Mouse (Mus musculus) stomach, embryonic 15.5 days (tissue): Measurements from ENCODE around the gene Kantr. TPM values are rescaled to one million over a fixed set of nuclear protein-coding genes. Genes with fewer than 3 reads are reported as not detected.
"Not testable (repeated sequence)": the region's sequence is repeated elsewhere in the genome, so short reads cannot be mapped to it uniquely, and the experiment has no call there.

Experiments
- ATAC-seq: fragments of 200-750 bp; cut with Nextera tagmentation; 2 replicates; pipeline ENCODE4 v1.8.0; 2017; ENCODE audit warnings: low read depth, moderate number of reproducible peaks, moderate TSS enrichment; ENCODE audit not compliant: insufficient read depth, low FRiP score
- H3K27ac ChIP-seq: fragments of 300-500 bp; sonication (generic); 2 replicates; pipeline ENCODE4 v1.5.1; 2015; ENCODE audit warnings: mild to moderate bottlenecking, inconsistent platforms
- H3K27me3 ChIP-seq: fragments of 300-500 bp; sonication (generic); replicated peaks from 2 replicates; pipeline ENCODE4 v1.6.1; 2015; ENCODE audit warnings: inconsistent platforms
- H3K36me3 ChIP-seq: fragments of 300-500 bp; sonication (generic); 2 replicates; pipeline ENCODE4 v1.6.1; 2015; ENCODE audit warnings: inconsistent platforms
- H3K4me1 ChIP-seq: fragments of 300-500 bp; sonication (generic); 2 replicates; pipeline ENCODE4 v1.6.1; 2015; ENCODE audit warnings: inconsistent platforms
- H3K4me2 ChIP-seq: fragments of 300-500 bp; sonication (generic); 2 replicates; pipeline ENCODE4 v1.6.1; 2015; ENCODE audit warnings: mild to moderate bottlenecking, inconsistent platforms
- H3K4me3 ChIP-seq: fragments of 300-500 bp; sonication (generic); replicated peaks from 2 replicates; pipeline ENCODE4 v1.5.1; 2015; ENCODE audit warnings: inconsistent platforms
- H3K9ac ChIP-seq: fragments of 300-500 bp; sonication (generic); 2 replicates; pipeline ENCODE4 v1.6.1; 2015; ENCODE audit warnings: inconsistent platforms
- H3K9me3 ChIP-seq: fragments of 300-500 bp; sonication (generic); 2 replicates; pipeline ENCODE4 v1.6.1; 2016; ENCODE audit warnings: inconsistent platforms
- WGBS: fragments of 180-500 bp; shearing (Covaris S2); methylation state at CpG from one replicate; pipeline ENCODE4 v1.1.7; 2015; 5-methylcytosine and 5-hydroxymethylcytosine counted together
- polyA plus RNA-seq: library from polyadenylated mRNA; unstranded; fragments of >200 nt; fragmentation: Nextera tagmentation; extraction: Ambion mirVana; gene quantifications from 2 replicates; pipeline ENCODE4 v1.2.1, GENCODE M21; 2015

Kantr gene
- polyA plus RNA-seq, 1 experiment from 2014 or later, result 15.7 TPM

- WGBS, result 13% methylated on average over 33 of the region's 33 CpGs
Measured at GRCm38 (mm10) chrX:152336546-152337332, 9.4 kb upstream of the Kantr start.

GRCm38 (mm10) chrX:152336123-152336522 is 8.8 kb upstream of the Kantr start:
- not testable (repeated sequence) for H3K4me1 ChIP-seq, H3K27ac ChIP-seq, H3K9ac ChIP-seq, H3K9me3 ChIP-seq, H3K36me3 ChIP-seq, H3K27me3 ChIP-seq
- Histone ChIP-seq H3K4me3 (peak overlapping the region; percentile 27; the same call in 1 of the 2 replicates), H3K4me2 (peak overlapping the region; percentile 46)
- 35% methylated on average over 4 of the region's 4 CpGs for WGBS
- 0 out of 2 replicates have a peak, but pooled peaks have one; percentile 8 for ATAC-seq

More at GRCm38 (mm10) chrX:152336546-152337332, 9.4 kb upstream of the Kantr start:
- H3K4me2 ChIP-seq, result peak overlapping the region; percentile 46
- no peaks in the 10 kb centered on the region for H3K4me1 ChIP-seq
- H3K36me3 ChIP-seq, result no peaks in the 10 kb centered on the region
- peak overlapping the region; percentile 91 for H3K27ac ChIP-seq
- H3K9me3 ChIP-seq, result no peaks in the 10 kb centered on the region
- ATAC-seq, result peak; percentile 99
- H3K9ac ChIP-seq, result peak overlapping the region; percentile 16; the same call in 1 of the 2 replicates
- H3K4me3 ChIP-seq, result peak overlapping the region; percentile 27
- 0 out of 2 replicates have a peak, but pooled peaks cover 11% of the 10 kb centered on the region for H3K27me3 ChIP-seq

GRCm38 (mm10) chrX:152329400-152329799 is 2.1 kb upstream of the Kantr start:
- not testable (repeated sequence) for H3K4me1 ChIP-seq

GRCm38 (mm10) chrX:152327689-152328052 is 376 bp upstream of the Kantr start:
- Histone ChIP-seq H3K27me3 (no peaks in the 10 kb centered on the region; the same call in 1 of the 2 replicates), H3K9me3 (no peaks in the 10 kb centered on the region), H3K9ac (no peak overlapping the region), H3K36me3 (no peaks in the 10 kb centered on the region), H3K4me1 (no peaks in the 10 kb centered on the region), H3K27ac (peak overlapping the region; percentile 51; the same call in 1 of the 2 replicates), H3K4me3 (peak overlapping the region; percentile 57), H3K4me2 (peak overlapping the region; percentile 64)
- ATAC-seq, result 0 out of 2 replicates have a peak, but pooled peaks have one; percentile 20
- whole genome bisulfite sequencing, result 20% methylated on average over 8 of the region's 8 CpGs

More at GRCm38 (mm10) chrX:152329400-152329799, 2.1 kb upstream of the Kantr start:
- not testable (repeated sequence) for ATAC-seq, H3K27me3 ChIP-seq, H3K9me3 ChIP-seq, H3K36me3 ChIP-seq, H3K4me2 ChIP-seq, H3K4me3 ChIP-seq, H3K27ac ChIP-seq, H3K9ac ChIP-seq

GRCm38 (mm10) chrX:152323584-152323983 is 3.7 kb downstream of the Kantr start:
- no peaks in the 10 kb centered on the region for H3K36me3 ChIP-seq
- no peak overlapping the region for H3K4me2 ChIP-seq
- no peak overlapping the region for H3K9ac ChIP-seq
- H3K27me3 ChIP-seq, result no peaks in the 10 kb centered on the region; the same call in 1 of the 2 replicates
- H3K27ac ChIP-seq, result no peak overlapping the region
- H3K4me1 ChIP-seq, result no peaks in the 10 kb centered on the region
- WGBS, result 93% methylated on average over 1 of the region's 1 CpGs
- ATAC-seq, result no peak
- H3K9me3 ChIP-seq, result no peaks in the 10 kb centered on the region
- H3K4me3 ChIP-seq, result no peak overlapping the region

- WGBS, result 36% methylated on average over 2 of the region's 2 CpGs
- H3K36me3 ChIP-seq, result no peaks in the 10 kb centered on the region
- H3K4me2 ChIP-seq, result no peak overlapping the region
- H3K9me3 ChIP-seq, result no peaks in the 10 kb centered on the region
- no peak overlapping the region for H3K9ac ChIP-seq
- H3K4me3 ChIP-seq, result no peak overlapping the region
- no peak overlapping the region for H3K27ac ChIP-seq
- H3K27me3 ChIP-seq, result no peaks in the 10 kb centered on the region; the same call in 1 of the 2 replicates
- no peak for ATAC-seq
- H3K4me1 ChIP-seq, result no peaks in the 10 kb centered on the region
Measured at GRCm38 (mm10) chrX:152322776-152323175, 4.5 kb downstream of the Kantr start.

GRCm38 (mm10) chrX:152320535-152320934 is 6.8 kb downstream of the Kantr start:
- Histone ChIP-seq H3K4me2 (no peak overlapping the region), H3K27me3 (no peaks in the 10 kb centered on the region; the same call in 1 of the 2 replicates), H3K4me3 (no peak overlapping the region), H3K36me3 (no peaks in the 10 kb centered on the region), H3K4me1 (no peaks in the 10 kb centered on the region), H3K9me3 (no peaks in the 10 kb centered on the region), H3K9ac (no peak overlapping the region), H3K27ac (no peak overlapping the region)
- no peak for ATAC-seq
- 62% methylated on average over 4 of the region's 4 CpGs for WGBS

- Histone ChIP-seq H3K9me3 (no peaks in the 10 kb centered on the region), H3K4me3 (no peak overlapping the region), H3K4me1 (no peaks in the 10 kb centered on the region), H3K27ac (no peak overlapping the region), H3K4me2 (no peak overlapping the region), H3K27me3 (no peaks in the 10 kb centered on the region; the same call in 1 of the 2 replicates), H3K9ac (no peak overlapping the region), H3K36me3 (no peaks in the 10 kb centered on the region)
- WGBS, result 55% methylated on average over 2 of the region's 2 CpGs
- peak; percentile 78; the same call in 1 of the 2 replicates for ATAC-seq
Measured at GRCm38 (mm10) chrX:152307942-152308341, 19.4 kb downstream of the Kantr start.

GRCm38 (mm10) chrX:152307371-152307770 is 19.9 kb downstream of the Kantr start:
- H3K27ac ChIP-seq, result no peak overlapping the region
- H3K9ac ChIP-seq, result no peak overlapping the region
- H3K36me3 ChIP-seq, result no peaks in the 10 kb centered on the region
- H3K4me3 ChIP-seq, result no peak overlapping the region
- H3K9me3 ChIP-seq, result no peaks in the 10 kb centered on the region
- ATAC-seq, result peak; percentile 92
- no peak overlapping the region for H3K4me2 ChIP-seq
- H3K4me1 ChIP-seq, result no peaks in the 10 kb centered on the region
- no peaks in the 10 kb centered on the region; the same call in 1 of the 2 replicates for H3K27me3 ChIP-seq

GRCm38 (mm10) chrX:152306224-152306623 is 21.1 kb downstream of the Kantr start:
- H3K9ac ChIP-seq, result no peak overlapping the region
- H3K4me1 ChIP-seq, result no peaks in the 10 kb centered on the region
- no peak overlapping the region for H3K4me2 ChIP-seq
- no peak for ATAC-seq
- H3K36me3 ChIP-seq, result no peaks in the 10 kb centered on the region
- H3K4me3 ChIP-seq, result no peak overlapping the region
- H3K27me3 ChIP-seq, result no peaks in the 10 kb centered on the region; the same call in 1 of the 2 replicates
- H3K9me3 ChIP-seq, result no peaks in the 10 kb centered on the region
- no peak overlapping the region for H3K27ac ChIP-seq
- WGBS, result 76% methylated on average over 2 of the region's 2 CpGs

GRCm38 (mm10) chrX:152287026-152287425 is 40.3 kb downstream of the Kantr start:
- H3K4me1 ChIP-seq, ATAC-seq, H3K36me3 ChIP-seq, H3K4me2 ChIP-seq, H3K27ac ChIP-seq, H3K9ac ChIP-seq, H3K9me3 ChIP-seq, H3K27me3 ChIP-seq, H3K4me3 ChIP-seq: not testable (repeated sequence)
- WGBS, result 55% methylated on average over 1 of the region's 1 CpGs

GRCm38 (mm10) chrX:152284746-152285145 is 42.5 kb downstream of the Kantr start:
- H3K27ac ChIP-seq, result no peak overlapping the region
- H3K36me3 ChIP-seq, result no peaks in the 10 kb centered on the region
- no peaks in the 10 kb centered on the region for H3K4me1 ChIP-seq
- H3K27me3 ChIP-seq, result no peaks in the 10 kb centered on the region
- H3K4me3 ChIP-seq, result no peak overlapping the region
- WGBS, result 57% methylated on average over 3 of the region's 3 CpGs
- no peak overlapping the region for H3K9ac ChIP-seq
- H3K9me3 ChIP-seq, result no peaks in the 10 kb centered on the region
- H3K4me2 ChIP-seq, result no peak overlapping the region
- ATAC-seq, result no peak
